Mouse (Mus musculus) liver, embryonic 14.5 days (tissue): Measurements from ENCODE around the gene Dmrtc2. TPM values are rescaled to one million over a fixed set of nuclear protein-coding genes. Genes with fewer than 3 reads are reported as not detected.
"Not testable (repeated sequence)": the region's sequence is repeated elsewhere in the genome, so short reads cannot be mapped to it uniquely, and the experiment has no call there.

Experiments
- ATAC-seq: fragments of 200-750 bp; cut with Nextera tagmentation; 2 replicates; pipeline ENCODE4 v1.8.0; 2017; ENCODE audit warnings: moderate number of reproducible peaks, mild to moderate bottlenecking, moderate library complexity; ENCODE audit not compliant: insufficient read depth
- DNase-seq, 3 experiments: peaks; one replicate each; pipeline ENCODE4 v3.0.0-alpha.2; 2012 to 2013; ENCODE audit warnings: low read depth in 3 of 3, low spot score in 3 of 3
- H3K27ac ChIP-seq: fragments of 300-500 bp; sonication (generic); 2 replicates; pipeline ENCODE4 v1.5.1; 2014; ENCODE audit warnings: moderate library complexity, mild to moderate bottlenecking, control low read depth, inconsistent platforms
- H3K27me3 ChIP-seq: fragments of 300-500 bp; sonication (generic); 2 replicates; pipeline ENCODE4 v1.6.1; 2014; ENCODE audit warnings: mild to moderate bottlenecking, low read length, moderate library complexity; ENCODE audit not compliant: control insufficient read depth, insufficient read depth
- H3K36me3 ChIP-seq: fragments of 300-500 bp; sonication (generic); replicated peaks from 2 replicates; pipeline ENCODE4 v1.6.1; 2014; ENCODE audit warnings: low read depth; ENCODE audit not compliant: control insufficient read depth, insufficient read depth
- H3K4me1 ChIP-seq, 2 experiments: fragments of 200-500 bp in 1 of 2; fragments of 300-500 bp in 1 of 2; sonication (generic) in 1 of 2; replicated peaks; 2 replicates each; pipeline ENCODE4 v1.6.1; 2012 to 2014; ENCODE audit warnings: antibody characterized with exemption in 1 of 2, inconsistent platforms in 1 of 2, low read length in 1 of 2; ENCODE audit not compliant: control insufficient read depth in 2 of 2, insufficient read depth in 2 of 2
- H3K4me2 ChIP-seq: fragments of 300-500 bp; sonication (generic); 2 replicates; pipeline ENCODE4 v1.6.1; 2014; ENCODE audit warnings: low read depth, mild to moderate bottlenecking, control low read depth, moderate library complexity
- H3K4me3 ChIP-seq, 2 experiments: fragments of 200-500 bp in 1 of 2; fragments of 300-500 bp in 1 of 2; sonication (generic) in 1 of 2; 2 replicates each; pipeline ENCODE4 v1.5.1; 2012 to 2014; ENCODE audit warnings: low read depth in 2 of 2, low read length in 2 of 2, mild to moderate bottlenecking in 2 of 2, control low read depth in 1 of 2, inconsistent platforms in 1 of 2, moderate library complexity in 1 of 2; ENCODE audit not compliant: insufficient read depth in 1 of 2
- H3K9ac ChIP-seq: fragments of 300-500 bp; sonication (generic); replicated peaks from 2 replicates; pipeline ENCODE4 v1.6.1; 2014; ENCODE audit warnings: mild to moderate bottlenecking, control low read depth, moderate library complexity
- H3K9me3 ChIP-seq: fragments of 300-500 bp; sonication (generic); 2 replicates; pipeline ENCODE4 v1.6.1; 2016; ENCODE audit warnings: low read length, mixed read lengths; ENCODE audit not compliant: control insufficient read depth
- CTCF ChIP-seq: IDR thresholded peaks from 2 replicates; pipeline ENCODE4 v1.5.1; 2016; ENCODE audit warnings: antibody characterized with exemption, low read depth, control low read depth
- EP300 ChIP-seq: IDR thresholded peaks from 2 replicates; pipeline ENCODE4 v1.6.1; 2016; ENCODE audit warnings: antibody characterized with exemption, low read depth
- WGBS: fragments of 180-500 bp; shearing (Covaris S2); extraction: QIAGEN DNeasy Blood & Tissue Kit; methylation state at CpG from one replicate; pipeline ENCODE4 v1.1.7; 2014; ENCODE audit not compliant: insufficient replicate concordance; 5-methylcytosine and 5-hydroxymethylcytosine counted together
- polyA plus RNA-seq, 2 experiments: library from polyadenylated mRNA; depleted of rRNA in 1 of 2; stranded (reverse) in 1 of 2; unstranded in 1 of 2; fragments of >200 nt; fragmentation: Nextera tagmentation in 1 of 2; extraction: Ambion mirVana in 1 of 2; gene quantifications; 2 replicates each; pipeline versions ENCODE4 v1.2.1 to v1.2.3; 2012 to 2014

Gene Dmrtc2
- polyA plus RNA-seq (2012; rRNA removed), result not detected in 2 replicates
- polyA plus RNA-seq (2014; fragmentation: Nextera tagmentation; extraction: Ambion mirVana), result not detected in 2 replicates

DNA sequence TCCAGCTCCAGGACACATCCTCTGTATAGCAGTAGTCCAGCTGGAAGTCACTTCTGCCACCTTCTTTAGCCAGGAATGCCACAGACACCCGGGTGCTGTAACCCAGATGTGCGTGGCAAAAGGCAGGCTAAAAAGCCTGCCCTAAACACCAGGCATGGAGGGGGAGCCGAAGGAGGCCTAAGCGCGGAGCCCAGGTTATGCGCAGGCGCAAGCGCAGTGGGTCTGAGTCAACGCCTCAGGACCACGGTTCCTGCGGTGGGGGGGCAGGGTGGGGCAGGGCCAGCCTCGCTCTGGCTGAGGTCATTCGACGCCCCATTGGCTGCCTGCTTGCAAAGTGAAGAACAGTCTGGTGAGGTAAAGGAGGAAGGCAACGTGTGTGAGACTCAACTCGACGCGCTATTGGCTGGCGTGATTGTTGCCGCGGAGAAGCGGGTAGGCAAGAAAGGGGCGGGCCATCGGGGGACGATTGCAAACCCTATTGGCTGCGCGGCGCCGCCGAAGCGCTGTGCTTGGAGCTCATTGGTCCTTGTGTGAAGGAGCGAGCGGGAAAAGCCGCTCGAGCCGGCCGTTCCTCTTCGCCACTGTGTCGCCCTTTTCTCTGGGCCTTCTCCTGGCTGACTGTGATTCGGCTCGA is at the start of gene Dmrtc2, which contains the start of gene Lypd4:
Gene Dmrtc2 (plus strand): TSS at position 526 of the 634 bp plus-strand sequence.
Gene Lypd4 (minus strand): TSS at position 410 of the 634 bp plus-strand sequence.
- Histone ChIP-seq H3K9me3 (no peaks in the 10 kb centered on the region), H3K27ac (no peak within 1 kb of the TSS), H3K27me3 (peaks cover 15% of the 10 kb centered on the region), H3K9ac (no peak within 1 kb of the TSS), H3K4me2 (no peak within 1 kb of the TSS), H3K4me1 (no peaks in the 10 kb centered on the region), H3K4me3 (no peak within 1 kb of the TSS), H3K36me3 (no peaks in the 10 kb centered on the region)
- TF ChIP-seq CTCF (no peak), EP300 (no peak)
- DNase-seq (no peak), ATAC-seq (no peak)
- 47% methylated on average over 33 of the region's 41 CpGs for WGBS

DNA sequence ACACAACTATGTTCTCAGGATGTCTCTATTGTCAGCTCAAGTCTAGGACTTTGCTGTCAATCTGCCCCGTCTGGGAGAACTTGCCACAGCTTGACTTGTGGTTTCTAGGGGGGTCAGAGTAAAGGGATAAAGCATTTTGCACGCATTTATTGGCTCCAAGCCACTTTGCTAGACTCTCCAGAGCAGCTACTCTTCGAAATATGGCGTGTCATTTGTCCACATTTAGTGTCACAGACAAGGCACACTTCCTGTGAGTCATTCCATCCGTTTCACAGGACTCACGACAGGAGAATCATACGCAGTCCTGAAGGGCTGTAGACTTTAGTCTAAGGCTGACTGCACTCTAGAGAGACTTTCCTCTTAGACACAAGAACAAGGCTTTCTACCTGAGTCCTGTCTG is 45.4 kb upstream of the Dmrtc2 start:
- no peaks in the 10 kb centered on the region; the same call in 1 of the 2 replicates for H3K27me3 ChIP-seq
- no peaks in the 10 kb centered on the region for H3K36me3 ChIP-seq
- DNase-seq (no peak), ATAC-seq (no peak)
- no peak overlapping the region for H3K4me3 ChIP-seq
- no peak for TF ChIP-seq CTCF
- TF ChIP-seq EP300, result no peak
- no peak overlapping the region for H3K9ac ChIP-seq
- H3K4me2 ChIP-seq, result no peak overlapping the region
- H3K4me1 ChIP-seq, result no peaks in the 10 kb centered on the region
- H3K27ac ChIP-seq, result no peak overlapping the region
- H3K9me3 ChIP-seq, result no peaks in the 10 kb centered on the region
- 22% methylated on average over 7 of the region's 7 CpGs for WGBS

DNA sequence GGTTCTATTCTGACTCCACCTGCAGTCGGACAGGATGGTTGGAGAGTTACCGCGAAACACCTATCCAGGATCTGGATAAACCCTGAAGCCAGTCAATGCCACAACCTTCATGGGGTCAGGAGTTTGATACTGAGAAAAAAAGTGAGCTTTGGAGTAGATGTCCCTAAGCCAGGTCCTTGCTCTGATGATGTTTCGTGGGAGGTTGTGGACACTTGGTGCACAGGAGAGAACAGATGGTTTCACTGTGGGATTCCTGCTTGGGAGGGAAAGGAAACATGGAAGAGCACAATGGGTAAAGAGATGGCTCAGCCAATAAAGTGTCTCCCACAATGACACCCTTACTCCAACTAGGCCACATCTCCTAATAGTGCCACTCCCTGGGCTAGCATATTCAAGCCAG is 42.7 kb upstream of the Dmrtc2 start:
- Histone ChIP-seq H3K4me3 (no peak overlapping the region), H3K27ac (no peak overlapping the region), H3K27me3 (no peaks in the 10 kb centered on the region; the same call in 1 of the 2 replicates), H3K9ac (no peak overlapping the region), H3K9me3 (no peaks in the 10 kb centered on the region), H3K36me3 (no peaks in the 10 kb centered on the region), H3K4me2 (no peak overlapping the region), H3K4me1 (no peaks in the 10 kb centered on the region)
- no peak for DNase-seq
- ATAC-seq, result no peak
- TF ChIP-seq EP300 (no peak), CTCF (no peak)
- WGBS, result 76% methylated on average over 4 of the region's 4 CpGs

DNA sequence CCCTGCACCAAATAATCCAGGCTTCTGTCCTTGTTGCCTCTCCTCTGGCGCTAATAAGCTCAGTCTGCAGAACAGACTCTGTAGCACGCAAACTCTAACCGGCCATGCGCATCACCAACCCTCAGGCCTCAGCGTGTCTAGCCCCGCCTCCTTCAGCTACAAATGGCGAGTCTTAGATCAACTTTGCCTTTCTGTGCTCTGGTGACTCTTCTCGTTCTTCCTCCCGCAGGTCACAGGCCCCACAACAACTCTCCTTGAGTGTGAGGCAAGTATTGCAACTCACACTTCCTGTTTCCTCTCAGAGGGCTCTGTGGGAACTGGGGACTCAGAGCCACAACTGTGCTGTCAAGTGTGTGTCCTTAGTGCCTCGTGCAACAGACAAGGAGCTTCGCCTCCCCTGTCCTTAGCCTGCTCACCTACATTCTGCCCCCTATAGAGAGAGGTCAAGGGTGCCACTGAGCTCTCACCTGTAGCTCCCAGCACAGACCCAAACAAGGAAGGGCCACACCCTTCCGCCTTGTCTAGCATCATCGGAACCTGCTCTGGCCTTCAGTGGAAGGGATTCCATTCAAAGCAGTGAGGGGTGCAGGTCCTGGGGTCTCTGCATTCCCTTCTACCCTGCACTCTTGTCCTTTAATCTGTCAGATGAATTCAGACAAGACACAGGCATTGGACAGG is 31.0 kb upstream of the Dmrtc2 start:
- 39% methylated on average over 11 of the region's 13 CpGs for WGBS
- H3K9me3 ChIP-seq, ATAC-seq, H3K4me3 ChIP-seq, H3K36me3 ChIP-seq, H3K27me3 ChIP-seq, H3K4me2 ChIP-seq, H3K9ac ChIP-seq, DNase-seq, H3K27ac ChIP-seq, H3K4me1 ChIP-seq: not testable (repeated sequence)

DNA sequence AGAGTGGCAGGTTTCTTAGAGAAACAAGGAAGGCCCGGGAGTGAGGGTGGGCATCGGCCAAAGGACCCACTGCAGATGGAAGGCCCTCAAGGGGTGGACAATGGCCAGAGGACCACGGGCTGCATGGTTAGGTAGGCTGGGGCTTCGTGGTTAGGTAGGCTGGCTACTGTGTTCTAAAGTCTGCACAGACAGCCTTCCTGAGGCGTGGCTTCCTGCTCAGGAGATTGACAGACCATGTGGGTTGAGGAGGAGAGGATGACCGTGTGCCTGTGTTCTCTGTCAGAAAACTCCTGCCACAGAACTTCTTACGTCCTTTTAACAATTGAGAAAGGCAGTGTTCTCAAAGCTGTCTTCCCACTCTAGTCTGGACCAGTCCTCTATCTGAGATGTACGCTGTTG is 30.4 kb upstream of the Dmrtc2 start:
- Histone ChIP-seq H3K4me2 (no peak overlapping the region), H3K27me3 (no peaks in the 10 kb centered on the region), H3K4me1 (0 out of 4 replicates have a peak, but pooled peaks cover 0 to 2% of the 10 kb centered on the region in 2 experiments), H3K4me3 (no peak overlapping the region), H3K9me3 (no peaks in the 10 kb centered on the region), H3K9ac (no peak overlapping the region), H3K36me3 (no peaks in the 10 kb centered on the region), H3K27ac (no peak overlapping the region)
- DNase-seq (no peak), ATAC-seq (no peak)
- 35% methylated on average over 8 of the region's 8 CpGs for WGBS
- no peak for TF ChIP-seq EP300
- TF ChIP-seq CTCF, result no peak
